Mouse (Mus musculus): ENCODE results near the gene Farsa. TPM values are rescaled to one million over a fixed set of nuclear protein-coding genes. Genes with fewer than 3 reads are reported as not detected.

The Farsa gene
- polyA plus RNA-seq, 1 experiment from 2014 or later: 90.1 TPM

DNA sequence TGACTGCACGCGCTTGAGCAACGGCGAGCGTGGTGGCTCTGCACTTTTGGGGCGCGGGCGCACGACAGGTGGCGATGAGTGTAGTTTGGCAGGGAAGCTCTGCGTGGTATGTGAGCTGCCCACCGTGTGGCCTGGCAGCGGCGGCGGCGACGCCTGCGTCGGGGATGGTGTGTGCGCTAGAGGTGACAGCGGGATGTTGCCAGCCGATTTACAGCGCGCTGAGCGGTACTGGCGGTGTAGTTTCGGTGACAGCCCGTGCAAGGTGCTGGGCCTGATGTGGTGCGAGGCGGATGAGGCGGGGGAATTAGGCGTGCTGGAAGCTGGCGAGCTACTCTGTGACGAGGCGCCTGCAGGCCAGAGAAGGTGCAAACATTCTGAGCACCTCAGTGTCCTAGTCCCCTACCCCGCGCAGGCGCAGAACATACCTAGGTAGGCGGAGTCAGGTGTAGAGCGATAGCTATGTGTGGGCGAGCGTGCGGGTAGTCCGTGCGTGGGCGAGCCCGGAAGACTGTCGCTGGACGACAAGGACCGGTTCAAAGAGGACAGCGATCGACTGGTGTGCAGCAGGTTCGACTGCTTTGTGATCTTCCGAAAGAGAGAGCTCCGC, 56.2 kb downstream of the Farsa start:
- Histone ChIP-seq H3K4me2 (ENCODE audit: low read depth, low read length) (peak overlapping the region; percentile 75), H3K9ac (ENCODE audit: low read length) (peak overlapping the region; percentile 60), H3K9me3 (ENCODE audit: control insufficient read depth, low read length) (0 out of 2 replicates have a peak, but pooled peaks cover 7% of the 10 kb centered on the region), H3K36me3 (ENCODE audit: control insufficient read depth, insufficient read depth, low read length) (no peaks in the 10 kb centered on the region), H3K4me1 (replicated peaks; ENCODE audit: control insufficient read depth, insufficient read depth, low read length) (peaks cover 15% of the 10 kb centered on the region), H3K4me3 (ENCODE audit: low read length) (peak overlapping the region; percentile 53), H3K27me3 (ENCODE audit: control insufficient read depth, insufficient read depth, low read depth, low read length) (peaks cover 30% of the 10 kb centered on the region), H3K27ac (ENCODE audit: low read length) (no peak overlapping the region)
- peak; percentile 44; the same call in 1 of the 2 replicates for ATAC-seq (ENCODE audit: low read depth)
- 2% methylated on average over 55 of the region's 55 CpGs for WGBS

DNA sequence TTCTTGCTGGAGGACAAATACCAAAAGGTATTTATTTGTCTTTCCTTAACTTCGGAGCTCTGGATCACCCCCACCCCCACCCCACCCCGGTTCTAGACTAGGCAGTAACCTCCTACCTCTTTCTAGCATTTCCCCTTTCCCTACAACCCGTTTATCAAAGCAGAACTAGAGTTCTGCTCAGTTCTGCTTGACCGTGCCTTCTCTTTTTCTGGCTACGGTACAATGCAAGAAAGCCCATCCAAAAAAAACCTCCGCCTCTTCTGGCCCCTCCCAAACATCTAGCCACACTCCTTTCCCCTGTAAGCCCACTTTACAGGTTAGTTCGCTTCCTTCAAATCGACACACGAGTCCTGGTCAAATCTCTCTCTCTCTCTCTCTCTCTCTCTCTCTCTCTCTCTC, 56.7 kb downstream of the Farsa start:
- Histone ChIP-seq H3K4me2 (ENCODE audit: low read depth, low read length) (peak overlapping the region; percentile 75), H3K27ac (ENCODE audit: low read length) (no peak overlapping the region), H3K4me1 (replicated peaks; ENCODE audit: control insufficient read depth, insufficient read depth, low read length) (peaks cover 15% of the 10 kb centered on the region), H3K27me3 (ENCODE audit: control insufficient read depth, insufficient read depth, low read depth, low read length) (peaks cover 31% of the 10 kb centered on the region), H3K36me3 (ENCODE audit: control insufficient read depth, insufficient read depth, low read length) (no peaks in the 10 kb centered on the region), H3K9me3 (ENCODE audit: control insufficient read depth, low read length) (0 out of 2 replicates have a peak, but pooled peaks cover 7% of the 10 kb centered on the region), H3K9ac (ENCODE audit: low read length) (peak overlapping the region; percentile 60), H3K4me3 (ENCODE audit: low read length) (peak overlapping the region; percentile 53)
- ATAC-seq (ENCODE audit: low read depth): no peak
- 8% methylated on average over 9 of the region's 9 CpGs for WGBS

DNA sequence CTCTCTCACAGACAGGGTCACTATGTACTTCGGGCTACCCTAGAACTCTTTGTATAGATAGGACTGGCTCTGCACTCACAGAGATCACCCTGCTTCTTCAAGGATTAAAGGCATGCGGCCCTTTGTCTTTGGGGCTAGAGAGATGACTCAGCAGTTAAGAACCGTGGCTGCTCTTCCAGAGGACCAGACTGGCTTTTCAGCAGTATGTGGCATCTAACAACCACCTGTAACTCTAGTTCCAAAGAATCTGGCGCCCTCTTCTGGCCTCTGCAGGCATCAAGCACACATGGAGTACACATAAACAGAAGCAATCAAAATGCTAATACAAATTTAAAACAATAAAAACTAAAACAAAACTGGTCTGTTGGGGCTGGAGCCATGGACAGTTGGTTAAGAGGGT, 57.2 kb downstream of the Farsa start:
- peaks cover 31% of the 10 kb centered on the region for H3K27me3 ChIP-seq (ENCODE audit: control insufficient read depth, insufficient read depth, low read depth, low read length)
- 21% methylated on average over 4 of the region's 4 CpGs for WGBS
- no peak for ATAC-seq (ENCODE audit: low read depth)
- no peak overlapping the region for H3K9ac ChIP-seq (ENCODE audit: low read length)
- H3K4me1 ChIP-seq (replicated peaks; ENCODE audit: control insufficient read depth, insufficient read depth, low read length): peaks cover 15% of the 10 kb centered on the region
- H3K9me3 ChIP-seq (ENCODE audit: control insufficient read depth, low read length): 0 out of 2 replicates have a peak, but pooled peaks cover 7% of the 10 kb centered on the region
- H3K27ac ChIP-seq (ENCODE audit: low read length): no peak overlapping the region
- H3K4me3 ChIP-seq (ENCODE audit: low read length): peak overlapping the region; percentile 53
- peak overlapping the region; percentile 75 for H3K4me2 ChIP-seq (ENCODE audit: low read depth, low read length)
- H3K36me3 ChIP-seq (ENCODE audit: control insufficient read depth, insufficient read depth, low read length): no peaks in the 10 kb centered on the region

DNA sequence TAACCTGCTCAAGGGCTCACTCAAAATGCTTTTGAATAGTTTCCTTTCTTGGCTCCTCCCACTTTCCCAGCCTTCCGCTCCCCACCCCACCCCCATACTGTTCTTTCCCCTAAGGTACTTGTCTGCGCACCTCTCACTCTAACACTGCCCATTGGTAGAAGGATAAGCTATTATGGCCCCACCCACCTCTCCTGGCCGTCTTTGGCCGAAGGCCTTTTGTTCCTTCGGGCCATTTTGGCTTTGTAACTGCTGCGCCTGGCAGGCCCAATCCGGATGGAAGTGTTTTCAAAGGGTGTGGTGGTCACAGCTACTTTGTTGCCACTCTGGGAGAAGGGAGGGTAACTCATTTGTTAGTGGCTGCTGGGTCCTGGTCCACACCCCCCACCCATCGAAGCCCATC, 58.5 kb downstream of the Farsa start:
- H3K9me3 ChIP-seq (ENCODE audit: control insufficient read depth, low read length): 0 out of 2 replicates have a peak, but pooled peaks cover 7% of the 10 kb centered on the region
- peaks cover 31% of the 10 kb centered on the region for H3K27me3 ChIP-seq (ENCODE audit: control insufficient read depth, insufficient read depth, low read depth, low read length)
- H3K36me3 ChIP-seq (ENCODE audit: control insufficient read depth, insufficient read depth, low read length): no peaks in the 10 kb centered on the region
- no peak overlapping the region for H3K4me3 ChIP-seq (ENCODE audit: low read length)
- H3K27ac ChIP-seq (ENCODE audit: low read length): no peak overlapping the region
- H3K4me2 ChIP-seq (ENCODE audit: low read depth, low read length): no peak overlapping the region
- H3K4me1 ChIP-seq (replicated peaks; ENCODE audit: control insufficient read depth, insufficient read depth, low read length): peaks cover 12% of the 10 kb centered on the region
- ATAC-seq (ENCODE audit: low read depth): 0 out of 2 replicates have a peak, but pooled peaks have one; percentile 10
- no peak overlapping the region for H3K9ac ChIP-seq (ENCODE audit: low read length)
- 77% methylated on average over 8 of the region's 8 CpGs for WGBS

DNA sequence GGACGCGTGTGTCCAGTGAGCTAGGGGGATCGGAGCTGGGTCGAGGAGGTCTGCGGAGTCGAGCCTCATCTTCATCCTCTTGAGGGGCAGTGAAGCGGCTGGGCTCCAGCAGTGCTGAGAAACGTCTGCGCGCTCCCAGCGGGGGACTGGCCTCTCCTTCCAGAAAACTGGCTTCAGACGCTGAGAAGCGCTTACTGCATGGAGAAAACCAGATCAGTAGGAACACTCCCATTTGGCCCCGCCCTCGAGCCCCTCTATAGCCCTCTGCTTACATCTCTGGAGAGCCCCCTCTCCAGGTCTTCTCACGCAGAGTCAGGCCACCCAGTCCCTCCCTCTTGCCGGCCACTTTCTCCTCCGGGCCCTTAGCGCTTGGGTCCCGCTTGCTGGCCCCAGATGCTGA, 61.0 kb downstream of the Farsa start:
- Histone ChIP-seq H3K4me2 (ENCODE audit: low read depth, low read length) (no peak overlapping the region), H3K27ac (ENCODE audit: low read length) (no peak overlapping the region), H3K27me3 (ENCODE audit: control insufficient read depth, insufficient read depth, low read depth, low read length) (peaks cover 16% of the 10 kb centered on the region), H3K36me3 (ENCODE audit: control insufficient read depth, insufficient read depth, low read length) (no peaks in the 10 kb centered on the region), H3K4me1 (replicated peaks; ENCODE audit: control insufficient read depth, insufficient read depth, low read length) (peaks cover 5% of the 10 kb centered on the region), H3K4me3 (ENCODE audit: low read length) (no peak overlapping the region), H3K9ac (ENCODE audit: low read length) (no peak overlapping the region), H3K9me3 (ENCODE audit: control insufficient read depth, low read length) (0 out of 2 replicates have a peak, but pooled peaks cover 7% of the 10 kb centered on the region)
- no peak for ATAC-seq (ENCODE audit: low read depth)
- WGBS: 34% methylated on average over 20 of the region's 20 CpGs

DNA sequence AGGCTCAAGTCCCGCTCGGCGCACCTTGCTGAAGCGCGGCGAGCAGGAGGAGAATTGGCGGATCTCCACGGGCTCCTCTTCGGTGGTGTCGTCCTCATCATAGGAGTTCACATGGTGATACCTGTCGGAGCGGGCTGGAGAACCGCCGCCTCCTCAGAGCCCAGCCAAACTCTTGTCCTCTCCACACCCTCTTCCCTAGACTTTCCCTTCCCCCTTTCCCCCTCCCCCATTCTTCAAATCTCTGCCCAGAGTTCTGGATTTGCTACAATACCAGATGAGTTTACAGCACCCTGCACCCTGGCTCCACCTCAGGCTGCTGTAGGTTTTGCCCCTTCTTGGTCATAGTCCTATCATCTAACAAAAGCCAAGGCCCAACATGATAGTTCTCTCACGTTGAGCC, 61.9 kb downstream of the Farsa start:
- ATAC-seq (ENCODE audit: low read depth): no peak
- H3K4me3 ChIP-seq (ENCODE audit: low read length): no peak overlapping the region
- no peaks in the 10 kb centered on the region for H3K36me3 ChIP-seq (ENCODE audit: control insufficient read depth, insufficient read depth, low read length)
- no peaks in the 10 kb centered on the region for H3K4me1 ChIP-seq (replicated peaks; ENCODE audit: control insufficient read depth, insufficient read depth, low read length)
- 90% methylated on average over 15 of the region's 15 CpGs for WGBS
- no peak overlapping the region for H3K4me2 ChIP-seq (ENCODE audit: low read depth, low read length)
- no peak overlapping the region for H3K9ac ChIP-seq (ENCODE audit: low read length)
- no peak overlapping the region for H3K27ac ChIP-seq (ENCODE audit: low read length)
- 0 out of 2 replicates have a peak, but pooled peaks cover 7% of the 10 kb centered on the region for H3K9me3 ChIP-seq (ENCODE audit: control insufficient read depth, low read length)
- H3K27me3 ChIP-seq (ENCODE audit: control insufficient read depth, insufficient read depth, low read depth, low read length): peaks cover 7% of the 10 kb centered on the region

Small RNA genes lying within 50 kb of the gene (microRNA-seq; reads per million reads assigned to microRNA genes)
- 2.8 reads per million, percentile 7 among the genes with 10 or more reads in this experiment for gene Mir7069

Other genes with a start within 250 kb of the Farsa start
- 83.2 and 87.4 TPM in 2 replicates for gene Ier2, start 194.1 kb upstream of the Farsa start, polyA plus RNA-seq (2015; fragmentation: Nextera tagmentation; extraction: Ambion mirVana)
- gene Trmt1, start 170.7 kb upstream of the Farsa start, polyA plus RNA-seq (2015; fragmentation: Nextera tagmentation; extraction: Ambion mirVana): 54.7 and 58.8 TPM in 2 replicates
- gene Nacc1, start 169.1 kb upstream of the Farsa start, polyA plus RNA-seq (2015; fragmentation: Nextera tagmentation; extraction: Ambion mirVana): 16.9 and 19.5 TPM in 2 replicates
- gene Lyl1, start 155.5 kb upstream of the Farsa start, polyA plus RNA-seq (2015; fragmentation: Nextera tagmentation; extraction: Ambion mirVana): 11.4 and 12.5 TPM in 2 replicates
- 3.1 and 3.7 TPM in 2 replicates for gene G430095P16Rik, start 134.0 kb upstream of the Farsa start, polyA plus RNA-seq (2015; fragmentation: Nextera tagmentation; extraction: Ambion mirVana)
- 43.9 and 44.6 TPM in 2 replicates for gene Nfix, start 56.6 kb upstream of the Farsa start, polyA plus RNA-seq (2015; fragmentation: Nextera tagmentation; extraction: Ambion mirVana)
- 6.3 and 6.5 TPM in 2 replicates for gene Dand5, start 34.2 kb upstream of the Farsa start, polyA plus RNA-seq (2015; fragmentation: Nextera tagmentation; extraction: Ambion mirVana)
- 38.6 and 43.0 TPM in 2 replicates for gene Gadd45gip1, start 25.5 kb upstream of the Farsa start, polyA plus RNA-seq (2015; fragmentation: Nextera tagmentation; extraction: Ambion mirVana)
- gene Rad23a, start 16.3 kb upstream of the Farsa start, polyA plus RNA-seq (2015; fragmentation: Nextera tagmentation; extraction: Ambion mirVana): 110 and 120 TPM in 2 replicates
- gene Calr, start 10.1 kb upstream of the Farsa start, polyA plus RNA-seq (2015; fragmentation: Nextera tagmentation; extraction: Ambion mirVana): 980 and 996 TPM in 2 replicates
- gene Syce2, start 15.1 kb downstream of the Farsa start, polyA plus RNA-seq (2015; fragmentation: Nextera tagmentation; extraction: Ambion mirVana): 58.7 and 59.6 TPM in 2 replicates
- gene Gcdh, start 36.9 kb downstream of the Farsa start, polyA plus RNA-seq (2015; fragmentation: Nextera tagmentation; extraction: Ambion mirVana): 36.7 and 37.3 TPM in 2 replicates
- 1.5 and 4.9 TPM in 2 replicates for gene Klf1, start 44.9 kb downstream of the Farsa start, polyA plus RNA-seq (2015; fragmentation: Nextera tagmentation; extraction: Ambion mirVana)
- gene Dnase2a, start 51.6 kb downstream of the Farsa start, polyA plus RNA-seq (2015; fragmentation: Nextera tagmentation; extraction: Ambion mirVana): 19.9 and 21.1 TPM in 2 replicates
- 0.64 and 0.72 TPM in 2 replicates for gene Mast1, start 80.4 kb downstream of the Farsa start, polyA plus RNA-seq (2015; fragmentation: Nextera tagmentation; extraction: Ambion mirVana)
- gene Rtbdn, start 90.0 kb downstream of the Farsa start, polyA plus RNA-seq (2015; fragmentation: Nextera tagmentation; extraction: Ambion mirVana): 0.23 and 0.29 TPM in 2 replicates
- not detected in 2 replicates for gene Gm49661, start 112.4 kb downstream of the Farsa start, polyA plus RNA-seq (2015; fragmentation: Nextera tagmentation; extraction: Ambion mirVana)
- 644 and 691 TPM in 2 replicates for gene Prdx2, start 112.6 kb downstream of the Farsa start, polyA plus RNA-seq (2015; fragmentation: Nextera tagmentation; extraction: Ambion mirVana)
- 114 and 119 TPM in 2 replicates for gene Rnaseh2a, start 112.8 kb downstream of the Farsa start, polyA plus RNA-seq (2015; fragmentation: Nextera tagmentation; extraction: Ambion mirVana)
- gene Junb, start 121.7 kb downstream of the Farsa start, polyA plus RNA-seq (2015; fragmentation: Nextera tagmentation; extraction: Ambion mirVana): 13.7 and 15.5 TPM in 2 replicates
- gene Hook2, start 133.6 kb downstream of the Farsa start, polyA plus RNA-seq (2015; fragmentation: Nextera tagmentation; extraction: Ambion mirVana): 24.2 and 27.2 TPM in 2 replicates
- not detected in 2 replicates for gene Best2, start 157.5 kb downstream of the Farsa start, polyA plus RNA-seq (2015; fragmentation: Nextera tagmentation; extraction: Ambion mirVana)
- 121 and 122 TPM in 2 replicates for gene Asna1, start 168.3 kb downstream of the Farsa start, polyA plus RNA-seq (2015; fragmentation: Nextera tagmentation; extraction: Ambion mirVana)
- gene Trir, start 169.8 kb downstream of the Farsa start, polyA plus RNA-seq (2015; fragmentation: Nextera tagmentation; extraction: Ambion mirVana): 92.1 and 101 TPM in 2 replicates
- 27.7 and 29.5 TPM in 2 replicates for gene Tnpo2, start 179.9 kb downstream of the Farsa start, polyA plus RNA-seq (2015; fragmentation: Nextera tagmentation; extraction: Ambion mirVana)
- 28.2 and 29.9 TPM in 2 replicates for gene Fbxw9, start 203.1 kb downstream of the Farsa start, polyA plus RNA-seq (2015; fragmentation: Nextera tagmentation; extraction: Ambion mirVana)
- not detected in 2 replicates for gene Gm5741, start 211.0 kb downstream of the Farsa start, polyA plus RNA-seq (2015; fragmentation: Nextera tagmentation; extraction: Ambion mirVana)
- gene Dhps, start 214.8 kb downstream of the Farsa start, polyA plus RNA-seq (2015; fragmentation: Nextera tagmentation; extraction: Ambion mirVana): 51.9 and 53.9 TPM in 2 replicates
- 134 and 137 TPM in 2 replicates for gene Wdr83os, start 223.8 kb downstream of the Farsa start, polyA plus RNA-seq (2015; fragmentation: Nextera tagmentation; extraction: Ambion mirVana)
- gene Wdr83, start 224.3 kb downstream of the Farsa start, polyA plus RNA-seq (2015; fragmentation: Nextera tagmentation; extraction: Ambion mirVana): 45.4 and 45.8 TPM in 2 replicates
- gene Man2b1, start 226.3 kb downstream of the Farsa start, polyA plus RNA-seq (2015; fragmentation: Nextera tagmentation; extraction: Ambion mirVana): 44.6 and 48.7 TPM in 2 replicates

Data from lung, embryonic 16.5 days (tissue).